Mouse (Mus musculus): Measurements from ENCODE around the gene Olfr576. TPM values are rescaled to one million over a fixed set of nuclear protein-coding genes. Genes with fewer than 3 reads are reported as not detected.

The Olfr576 gene
- not detected for total RNA-seq (2021)
- long read RNA-seq, experiment 1: 0 reads
- long read RNA-seq, experiment 2: 0 reads

- intact Hi-C loops (cut with DNase I): no loop called here
- DNase-seq: no peak
Measured at GRCm38 (mm10) chr7:102962360-102962759, at the start of gene Olfr576. Olfr576 (plus strand) TSS chr7:102962660.

DNA sequence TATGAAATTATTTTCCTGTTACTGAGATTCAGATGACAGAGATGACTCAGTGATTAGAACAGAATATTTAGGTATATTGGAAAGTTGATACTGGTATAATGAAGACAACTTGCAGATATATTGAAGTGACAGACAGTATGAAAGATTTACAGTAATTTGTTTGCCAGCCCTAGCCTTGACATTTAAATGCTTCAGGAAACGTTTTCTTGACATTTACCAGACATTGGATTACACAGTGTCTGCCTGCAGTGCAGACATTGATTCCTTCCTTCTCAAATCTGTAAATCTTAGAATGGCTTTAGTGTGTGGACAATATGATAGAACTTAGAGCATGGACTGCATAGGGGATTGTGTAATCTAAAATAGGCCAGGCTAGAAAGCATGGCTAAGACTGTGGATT, 47.2 kb upstream of the Olfr576 start:
- intact Hi-C loops (cut with DNase I): no loop called here
- DNase-seq: no peak

- intact Hi-C loops (cut with DNase I): no loop called here
- DNase-seq: no peak
Measured at GRCm38 (mm10) chr7:102916405-102916804, 46.1 kb upstream of the Olfr576 start.

DNA sequence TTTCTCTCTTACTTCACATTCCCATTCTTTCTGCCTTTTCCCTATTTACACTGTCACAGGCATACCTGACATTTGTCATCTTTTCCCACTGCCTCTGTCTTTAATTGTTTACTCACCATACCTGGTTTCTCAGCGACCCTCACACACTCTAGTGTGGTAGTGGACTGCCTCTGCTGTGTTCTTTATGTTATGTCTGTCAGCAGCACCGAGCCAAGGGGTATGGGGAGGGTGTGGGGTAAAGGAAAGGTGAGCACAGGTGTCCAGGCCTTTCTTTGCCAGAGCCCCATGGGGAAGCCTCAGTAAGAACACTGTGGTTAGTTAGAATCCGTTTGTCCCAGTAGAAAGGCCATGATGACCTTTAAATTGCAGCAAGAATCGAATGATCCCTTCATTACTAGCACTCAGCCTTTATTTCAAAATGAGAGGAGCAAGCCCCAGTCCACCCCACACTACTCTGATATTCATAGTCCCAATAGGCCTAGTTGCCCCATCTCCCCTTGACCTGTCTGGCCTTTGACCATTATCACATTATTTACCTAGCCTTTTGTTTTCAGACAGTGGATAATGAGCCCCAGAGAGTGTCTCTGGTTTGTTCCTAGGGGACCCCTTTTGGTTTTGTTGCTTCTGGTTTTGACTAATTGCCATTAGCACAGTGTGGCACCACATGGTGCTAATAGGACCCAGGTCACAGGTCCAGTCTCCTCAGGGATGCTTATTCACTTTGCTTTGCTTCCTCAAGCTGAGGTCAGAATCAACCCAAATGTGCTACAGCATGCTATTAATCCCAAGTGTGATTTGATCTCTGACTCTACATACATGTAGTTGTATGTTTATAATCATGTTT, 45.2 kb upstream of the Olfr576 start, which contains the start of gene Olfr571:
Gene Olfr571 (minus strand): TSS at position 505 of the 844 bp plus-strand sequence.
- DNase-seq: no peak
- intact Hi-C loops (cut with DNase I): no loop called here

- intact Hi-C loops (cut with DNase I): no loop called here
- no peak for DNase-seq
Measured at GRCm38 (mm10) chr7:102919632-102920031, 42.8 kb upstream of the Olfr576 start.

- no peak for DNase-seq
- intact Hi-C loops (cut with DNase I): no loop called here
Measured at GRCm38 (mm10) chr7:102924109-102924508, 38.4 kb upstream of the Olfr576 start, which contains the start of gene Olfr572. Olfr572 (plus strand) TSS chr7:102924409.

- no peak for DNase-seq
- intact Hi-C loops (cut with DNase I): no loop called here
Measured at GRCm38 (mm10) chr7:102927105-102927504, 35.4 kb upstream of the Olfr576 start.

GRCm38 (mm10) chr7:102942475-102942874, 20.0 kb upstream of the Olfr576 start, which contains the start of gene Olfr573-ps1:
Olfr573-ps1 (minus strand) TSS chr7:102942575.
- DNase-seq: no peak
- intact Hi-C loops (cut with DNase I): no loop called here

- intact Hi-C loops (cut with DNase I): no loop called here
- no peak for DNase-seq
Measured at GRCm38 (mm10) chr7:102943417-102943816, 19.0 kb upstream of the Olfr576 start.

- intact Hi-C loops (cut with DNase I): no loop called here
- DNase-seq: no peak
Measured at GRCm38 (mm10) chr7:102948167-102948566, 14.3 kb upstream of the Olfr576 start, which contains the start of gene Olfr574. Olfr574 (plus strand) TSS chr7:102948467.

DNA sequence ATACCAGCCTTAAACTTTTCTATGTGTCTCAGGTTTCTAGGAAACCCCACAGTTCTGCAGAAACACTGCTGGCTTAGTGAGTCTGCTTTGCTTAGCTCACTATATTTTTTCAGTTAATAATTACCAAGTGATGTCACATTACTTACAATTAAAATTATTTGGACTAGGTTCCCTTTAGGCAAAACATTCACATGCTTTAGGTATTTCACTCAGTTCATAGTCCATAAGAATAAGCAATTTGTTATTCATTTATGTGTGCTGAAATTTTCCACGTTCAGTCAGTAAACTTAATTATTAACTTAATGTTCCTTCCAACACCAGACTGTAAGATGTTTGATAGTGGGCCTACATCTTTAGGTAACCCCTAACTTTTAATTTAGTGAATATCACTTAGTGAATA, 11.7 kb upstream of the Olfr576 start:
- intact Hi-C loops (cut with DNase I): no loop called here

GRCm38 (mm10) chr7:102958137-102958536, 4.3 kb upstream of the Olfr576 start:
- DNase-seq: no peak
- intact Hi-C loops (cut with DNase I): no loop called here

More for the DNA sequence above, 11.7 kb upstream of the Olfr576 start:
- no peak for DNase-seq

DNA sequence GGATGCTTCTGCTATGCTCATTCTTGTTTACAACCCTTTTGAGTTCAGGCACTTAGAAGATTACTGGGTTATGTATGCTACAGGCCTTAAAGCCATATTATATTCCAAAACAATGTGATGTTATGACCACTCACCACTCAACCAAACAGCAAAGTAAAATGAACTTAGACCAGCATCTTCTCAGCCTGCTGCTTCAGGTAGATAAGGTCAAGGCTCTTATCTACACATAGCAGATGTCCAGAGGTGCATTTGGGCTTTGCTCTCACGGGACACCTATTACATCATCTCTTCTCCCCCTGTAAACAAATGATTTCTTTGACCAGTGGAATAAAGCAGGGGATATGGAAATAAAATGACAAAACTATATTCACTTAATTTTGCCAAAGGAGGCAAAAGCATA, 3.9 kb upstream of the Olfr576 start, which contains the start of gene Olfr575:
Gene Olfr575 (minus strand): TSS at position 183 of the 400 bp plus-strand sequence.
- DNase-seq: no peak
- intact Hi-C loops (cut with DNase I): no loop called here

- intact Hi-C loops (cut with DNase I): no loop called here
- DNase-seq: no peak
Measured at GRCm38 (mm10) chr7:102974399-102974798, 11.9 kb downstream of the Olfr576 start.

- no peak for DNase-seq
- intact Hi-C loops (cut with DNase I): no loop called here
Measured at GRCm38 (mm10) chr7:102975843-102976242, 13.4 kb downstream of the Olfr576 start, which contains the start of gene Olfr577. Olfr577 (minus strand) TSS chr7:102975943.

GRCm38 (mm10) chr7:102989224-102989623, 26.8 kb downstream of the Olfr576 start, which contains the start of gene Olfr578:
Olfr578 (minus strand) TSS chr7:102989324.
- intact Hi-C loops (cut with DNase I): no loop called here
- DNase-seq: no peak

Other genes with a start within 250 kb of the Olfr576 start
- gene Olfr33, start 243.6 kb upstream of the Olfr576 start, total RNA-seq (2021): not detected
- gene Olfr559, start 235.2 kb upstream of the Olfr576 start, total RNA-seq (2021): not detected
- under 1 TPM in 1 of 2 experiments, not detected in 1; 0.17 TPM for gene Olfr560, start 203.3 kb upstream of the Olfr576 start, total RNA-seq (2021)
- under 1 TPM; 0.47 to 0.54 TPM for gene Olfr78, start 203.2 kb upstream of the Olfr576 start, total RNA-seq (2021)
- gene Olfr561, start 191.4 kb upstream of the Olfr576 start, total RNA-seq (2021): not detected
- gene Olfr564, start 159.2 kb upstream of the Olfr576 start, total RNA-seq (2021): not detected
- gene Olfr566, start 103.9 kb upstream of the Olfr576 start, total RNA-seq (2021): not detected
- not detected for gene Olfr568, start 85.5 kb upstream of the Olfr576 start, total RNA-seq (2021)
- not detected for gene Olfr569, start 71.8 kb upstream of the Olfr576 start, total RNA-seq (2021)
- not detected for gene Olfr570, start 68.1 kb upstream of the Olfr576 start, total RNA-seq (2021)
- not detected for gene Olfr571, start 45.1 kb upstream of the Olfr576 start, total RNA-seq (2021)
- gene Olfr572, start 38.3 kb upstream of the Olfr576 start, total RNA-seq (2021): not detected
- gene Olfr573-ps1, start 20.1 kb upstream of the Olfr576 start, total RNA-seq (2021): not detected
- gene Olfr574, start 14.2 kb upstream of the Olfr576 start, total RNA-seq (2021): not detected
- not detected for gene Olfr575, start 3.9 kb upstream of the Olfr576 start, total RNA-seq (2021)
- not detected for gene Olfr577, start 13.3 kb downstream of the Olfr576 start, total RNA-seq (2021)
- not detected for gene Olfr578, start 26.7 kb downstream of the Olfr576 start, total RNA-seq (2021)
- gene Olfr582, start 75.4 kb downstream of the Olfr576 start, total RNA-seq (2021): not detected
- not detected for gene Olfr583, start 88.6 kb downstream of the Olfr576 start, total RNA-seq (2021)
- not detected for gene Olfr584, start 119.2 kb downstream of the Olfr576 start, total RNA-seq (2021)
- gene Olfr585, start 135.1 kb downstream of the Olfr576 start, total RNA-seq (2021): not detected
- gene Olfr586, start 163.0 kb downstream of the Olfr576 start, total RNA-seq (2021): not detected
- not detected for gene Olfr588-ps1, start 178.2 kb downstream of the Olfr576 start, total RNA-seq (2021)
- not detected for gene Olfr589, start 193.7 kb downstream of the Olfr576 start, total RNA-seq (2021)
- not detected for gene Olfr591, start 215.7 kb downstream of the Olfr576 start, total RNA-seq (2021)
- not detected for gene Olfr592, start 222.1 kb downstream of the Olfr576 start, total RNA-seq (2021)
- not detected for gene Olfr593, start 249.2 kb downstream of the Olfr576 start, total RNA-seq (2021)

Measured in gastrocnemius, postnatal 36 days (tissue).